ENCODE assay signal across 9 mouse cellular contexts in the genomic region with DNA sequence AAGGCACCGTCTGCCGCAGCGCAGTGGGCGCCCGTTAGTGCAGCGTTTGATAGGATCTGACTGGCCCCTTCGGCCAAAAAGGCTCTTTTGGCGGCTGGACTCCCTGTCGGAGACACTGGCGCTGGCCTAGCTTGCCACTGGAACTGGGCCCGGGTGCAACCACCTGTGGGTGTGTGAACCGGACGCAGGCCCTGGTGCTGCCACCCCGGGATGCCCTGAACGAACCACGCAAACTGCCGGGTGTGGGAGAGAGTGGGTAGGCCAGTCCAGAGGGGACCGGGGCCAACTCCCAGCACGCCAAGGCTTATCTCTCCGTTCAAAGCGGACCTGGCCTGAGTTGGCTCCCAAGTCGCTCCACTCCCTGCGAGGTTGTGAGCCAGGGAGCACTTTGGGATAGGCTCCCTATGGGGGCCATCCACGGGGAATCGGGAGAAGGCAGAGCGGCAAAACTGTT. TPM values are rescaled to one million over a fixed set of nuclear protein-coding genes. Genes with fewer than 3 reads are reported as not detected.
DNase-seq lines count a peak whose midpoint lies in the region; ATAC-seq lines count a peak whose summit lies in the region.
"Had no signal": no experiment of that assay in that cellular context is flagged by ENCODE, and none has a peak within 500 bp of the region (broad histone marks: within the 10 kb centered on the region; RNA-seq: fewer than 3 reads in every experiment).

No protein-coding gene starts in this region.

- H3K27ac ChIP-seq in heart, embryonic 12.5 days (ENCODE audit: poor library complexity, severe bottlenecking) = no peak overlapping the region
- H3K27ac ChIP-seq in midbrain, embryonic 16.5 days (ENCODE audit: low read length) = peak overlapping the region; percentile 29; the same call in 1 of the 2 replicates

- H3K9me3 ChIP-seq in heart, embryonic 12.5 days (replicated peaks) = no peaks in the 10 kb centered on the region
- no peaks in the 10 kb centered on the region for H3K9me3 ChIP-seq in midbrain, embryonic 16.5 days (replicated peaks; ENCODE audit: control insufficient read depth, low read length, poor library complexity, severe bottlenecking)

- no peaks in the 10 kb centered on the region for H3K36me3 ChIP-seq in heart, embryonic 12.5 days
- no peaks in the 10 kb centered on the region for H3K36me3 ChIP-seq in midbrain, embryonic 16.5 days (ENCODE audit: control insufficient read depth, insufficient read depth, low read length)

- 7% methylated on average over 26 of the region's 26 CpGs for WGBS in heart, embryonic 12.5 days
- WGBS in midbrain, embryonic 16.5 days = under 1% methylated on average over 26 of the region's 26 CpGs

- H3K4me1 ChIP-seq in heart, embryonic 12.5 days (replicated peaks) = peaks cover 11% of the 10 kb centered on the region
- H3K4me1 ChIP-seq in midbrain, embryonic 16.5 days (ENCODE audit: control insufficient read depth, insufficient read depth, low read length) = peaks cover 28% of the 10 kb centered on the region

- H3K27me3 ChIP-seq in heart, embryonic 12.5 days (replicated peaks) = peaks cover 79% of the 10 kb centered on the region
- H3K27me3 ChIP-seq in midbrain, embryonic 16.5 days (ENCODE audit: control insufficient read depth, insufficient read depth, low read depth, low read length) = peaks cover 7% of the 10 kb centered on the region

- H3K9ac ChIP-seq in heart, embryonic 12.5 days = 0 out of 2 replicates have a peak overlapping the region, but pooled peaks have one; percentile 85
- H3K9ac ChIP-seq in midbrain, embryonic 16.5 days (ENCODE audit: low read depth, low read length) = peak overlapping the region; percentile 81

- peak overlapping the region; percentile 99 for H3K4me2 ChIP-seq in heart, embryonic 12.5 days
- peak overlapping the region; percentile 84 for H3K4me2 ChIP-seq in midbrain, embryonic 16.5 days (ENCODE audit: low read length)

- no peak for ATAC-seq in heart, embryonic 12.5 days (ENCODE audit: insufficient number of reproducible peaks, low FRiP score)
- peak; percentile 14; the same call in 1 of the 2 replicates for ATAC-seq in midbrain, embryonic 16.5 days

- DNase-seq in adrenal gland, postnatal 10 days = peak; percentile 31
- no peak for DNase-seq in adrenal gland, postnatal 4 days (ENCODE audit: low spot score in 2 of 2)
- DNase-seq in right cerebral cortex, postnatal 10 days (ENCODE audit: low spot score in 2 of 2) = peak; percentile 45 to 50
- no peak for DNase-seq in right cerebral cortex, adult 18-20 months
- DNase-seq in kidney, postnatal 14 days = peak; percentile 31
- DNase-seq in thymus, postnatal 36 days = peak; percentile 15 to 30

- peak overlapping the region; percentile 76 for H3K4me3 ChIP-seq in heart, embryonic 12.5 days
- H3K4me3 ChIP-seq in midbrain, embryonic 16.5 days (ENCODE audit: low read depth, low read length) = peak overlapping the region; percentile 71
- H3K4me3 ChIP-seq: myocyte had no signal

RNA-seq across cellular contexts. Expression of gene Epb41l4b, which starts 1.3 kb away (rescaled TPM):
- 1 to 10 TPM; 8.2 to 8.6 TPM for total RNA-seq in adrenal gland, postnatal 10 days (2021)
- total RNA-seq in adrenal gland, postnatal 4 days (2021) = 1 to 10 TPM; 7.6 to 8.1 TPM
- polyA plus RNA-seq in heart, embryonic 12.5 days (2016; fragmentation: Nextera tagmentation; extraction: Ambion mirVana) = 0.29 and 0.31 TPM in 2 replicates
- 3.1 and 4.3 TPM in 2 replicates for polyA plus RNA-seq in midbrain, embryonic 16.5 days (2015; fragmentation: Nextera tagmentation; extraction: Ambion mirVana)

Comparison
In these comparisons a context has a peak if more than half of its experiments do, and no peak if none do; other contexts are left out.
1. DNase-seq: peak in adrenal gland, postnatal 10 days (single experiment), right cerebral cortex, postnatal 10 days (2 of 2), kidney, postnatal 14 days (single experiment) and thymus, postnatal 36 days (2 of 2); none in adrenal gland, postnatal 4 days (0 of 2) and right cerebral cortex, adult 18-20 months (single experiment).